Mouse (Mus musculus) intestine, embryonic 16.5 days (tissue): ENCODE results near the gene Fabp3. TPM values are rescaled to one million over a fixed set of nuclear protein-coding genes. Genes with fewer than 3 reads are reported as not detected.

Source experiments
- ATAC-seq: fragments of 200-750 bp; cut with Nextera tagmentation; 2 replicates; pipeline ENCODE4 v1.8.0; 2017; ENCODE audit warnings: moderate TSS enrichment, moderate library complexity
- H3K27ac ChIP-seq: fragments of 300-500 bp; sonication (generic); 2 replicates; pipeline ENCODE4 v1.5.1; 2014; ENCODE audit warnings: mild to moderate bottlenecking, low read length
- H3K27me3 ChIP-seq: fragments of 300-500 bp; sonication (generic); replicated peaks from 2 replicates; pipeline ENCODE4 v1.6.1; 2014; ENCODE audit warnings: low read length, control low read depth, mixed read lengths; ENCODE audit not compliant: control insufficient read depth, insufficient read depth
- H3K36me3 ChIP-seq: fragments of 300-500 bp; sonication (generic); 2 replicates; pipeline ENCODE4 v1.6.1; 2014; ENCODE audit warnings: low read length, control low read depth; ENCODE audit not compliant: control insufficient read depth, insufficient read depth
- H3K4me1 ChIP-seq: fragments of 300-500 bp; sonication (generic); 2 replicates; pipeline ENCODE4 v1.6.1; 2014; ENCODE audit warnings: low read length, control low read depth, mixed read lengths; ENCODE audit not compliant: control insufficient read depth, insufficient read depth
- H3K4me2 ChIP-seq: fragments of 300-500 bp; sonication (generic); 2 replicates; pipeline ENCODE4 v1.6.1; 2014; ENCODE audit warnings: low read depth, low read length, control low read depth
- H3K4me3 ChIP-seq: fragments of 300-500 bp; sonication (generic); 2 replicates; pipeline ENCODE4 v1.5.1; 2014; ENCODE audit warnings: mild to moderate bottlenecking, low read length
- H3K9ac ChIP-seq: fragments of 300-500 bp; sonication (generic); 2 replicates; pipeline ENCODE4 v1.6.1; 2014; ENCODE audit warnings: low read depth, low read length
- H3K9me3 ChIP-seq: fragments of 300-500 bp; sonication (generic); 2 replicates; pipeline ENCODE4 v1.6.1; 2016; ENCODE audit warnings: low read length, control low read depth; ENCODE audit not compliant: control insufficient read depth
- WGBS: fragments of 180-500 bp; shearing (Covaris S2); extraction: QIAGEN DNeasy Blood & Tissue Kit; methylation state at CpG from one replicate; pipeline ENCODE4 v1.1.7; 2014; 5-methylcytosine and 5-hydroxymethylcytosine counted together
- polyA plus RNA-seq: library from polyadenylated mRNA; unstranded; fragments of >200 nt; fragmentation: Nextera tagmentation; extraction: Ambion mirVana; gene quantifications from 2 replicates; pipeline ENCODE4 v1.2.1, GENCODE M21; 2015

Fabp3 gene
- polyA plus RNA-seq, 1 experiment from 2014 or later = 4.0 TPM

DNA sequence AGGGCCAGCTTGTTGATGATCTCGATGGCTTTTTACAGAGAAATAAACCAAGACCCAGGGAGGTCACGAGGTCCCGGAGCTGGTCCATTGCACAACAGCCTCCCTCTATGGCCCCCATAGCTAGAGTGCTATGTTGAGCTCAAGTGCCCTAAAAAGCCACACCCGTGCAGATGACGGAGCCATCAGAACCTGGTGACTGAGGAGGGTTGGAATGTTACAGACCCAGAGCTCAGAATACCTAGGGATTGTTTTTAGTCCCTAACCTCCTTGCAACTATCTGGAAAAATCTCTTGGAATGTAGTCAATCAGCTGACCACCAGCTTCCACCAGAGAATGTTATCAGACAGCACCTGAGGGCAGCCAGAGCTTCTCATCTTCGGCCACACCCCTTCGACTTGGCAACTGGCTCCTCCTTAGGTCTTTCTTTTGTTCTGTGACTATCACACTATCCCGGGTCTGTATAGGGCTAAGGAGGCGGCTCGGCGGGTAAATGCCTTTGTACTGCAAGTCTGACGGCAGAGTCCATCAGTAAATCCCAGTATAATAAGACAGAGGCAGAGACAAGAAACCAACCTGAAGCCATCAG is 6.0 kb upstream of the Fabp3 start:
- Histone ChIP-seq H3K36me3 (no peaks in the 10 kb centered on the region), H3K4me3 (no peak overlapping the region), H3K4me2 (no peak overlapping the region), H3K27me3 (0 out of 2 replicates have a peak, but pooled peaks cover under 1% of the 10 kb centered on the region), H3K9me3 (no peaks in the 10 kb centered on the region), H3K4me1 (peaks cover 4% of the 10 kb centered on the region; the same call in 1 of the 2 replicates), H3K9ac (no peak overlapping the region), H3K27ac (no peak overlapping the region)
- no peak for ATAC-seq
- 47% methylated on average over 12 of the region's 12 CpGs for WGBS

DNA sequence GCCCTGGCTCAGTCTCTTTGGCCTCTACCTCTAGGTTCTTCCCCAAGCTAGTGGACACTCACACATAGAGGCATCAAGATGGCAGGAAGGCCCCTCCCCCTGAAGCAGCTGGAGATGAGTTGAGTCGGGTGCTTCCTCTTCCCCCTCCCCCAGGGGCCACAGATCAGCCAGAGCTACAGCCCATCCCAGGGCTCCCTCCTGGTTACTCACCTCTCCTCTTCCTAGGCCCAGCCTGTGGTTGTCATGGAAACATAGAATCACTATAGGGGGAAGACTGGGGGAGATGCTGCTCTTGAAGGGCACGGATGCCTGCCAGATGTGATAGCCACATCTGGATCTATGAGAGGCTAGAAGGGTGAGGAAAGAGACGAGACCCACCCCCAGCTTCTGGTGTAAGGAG is 3.6 kb upstream of the Fabp3 start:
- Histone ChIP-seq H3K9me3 (no peaks in the 10 kb centered on the region), H3K4me2 (no peak overlapping the region), H3K36me3 (no peaks in the 10 kb centered on the region), H3K27me3 (peaks cover 13% of the 10 kb centered on the region), H3K9ac (no peak overlapping the region), H3K27ac (no peak overlapping the region), H3K4me3 (no peak overlapping the region), H3K4me1 (peaks cover 9% of the 10 kb centered on the region)
- no peak for ATAC-seq
- WGBS = 33% methylated on average over 3 of the region's 3 CpGs

DNA sequence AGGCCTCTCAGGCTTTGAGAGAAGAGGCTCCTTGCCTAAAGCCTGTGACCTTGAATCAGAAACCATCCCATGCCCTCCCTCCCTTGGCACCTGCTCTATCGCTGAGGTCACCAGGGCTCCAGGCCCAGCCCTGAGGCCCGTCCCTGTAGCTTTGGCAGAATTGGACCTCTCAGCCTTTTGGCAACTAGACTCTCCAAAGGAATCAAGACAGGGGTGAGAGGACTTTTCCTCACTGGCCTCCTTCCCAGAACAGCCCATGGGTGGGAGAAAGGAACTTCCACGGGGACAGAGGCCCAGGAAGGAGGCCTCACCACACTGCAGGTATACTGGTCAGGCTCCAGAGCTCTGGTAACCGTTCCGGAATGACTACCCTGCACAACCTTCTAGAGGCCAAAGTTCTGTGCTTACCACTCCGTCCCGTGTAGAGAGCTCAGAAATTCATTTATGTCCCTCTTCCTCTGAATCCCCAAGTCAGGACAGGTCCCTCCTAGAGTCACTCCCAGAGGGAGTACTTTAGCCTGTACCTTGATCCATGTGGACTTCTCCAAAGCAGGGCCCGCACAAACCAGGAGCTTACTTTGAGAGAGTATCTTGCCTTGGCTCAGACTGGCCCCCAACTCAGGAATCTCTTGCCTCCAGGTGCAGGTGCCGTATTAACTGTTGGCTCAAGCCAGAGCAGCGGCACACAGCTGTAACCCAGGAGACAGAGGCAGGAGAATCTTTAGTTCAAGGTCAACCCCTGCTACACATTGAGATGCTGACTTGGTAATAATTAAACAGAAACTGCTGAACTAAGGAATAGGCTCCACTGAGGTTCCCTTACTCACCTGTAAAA is 1.4 kb upstream of the Fabp3 start:
- no peaks in the 10 kb centered on the region for H3K36me3 ChIP-seq
- peak; percentile 24; the same call in 1 of the 2 replicates for ATAC-seq
- peaks cover 5% of the 10 kb centered on the region for H3K4me1 ChIP-seq
- H3K9ac ChIP-seq = no peak overlapping the region
- WGBS = 73% methylated on average over 10 of the region's 10 CpGs
- H3K4me2 ChIP-seq = peak overlapping the region; percentile 97
- H3K9me3 ChIP-seq = no peaks in the 10 kb centered on the region
- H3K27ac ChIP-seq = no peak overlapping the region
- H3K4me3 ChIP-seq = no peak overlapping the region
- H3K27me3 ChIP-seq = peaks cover 17% of the 10 kb centered on the region

DNA sequence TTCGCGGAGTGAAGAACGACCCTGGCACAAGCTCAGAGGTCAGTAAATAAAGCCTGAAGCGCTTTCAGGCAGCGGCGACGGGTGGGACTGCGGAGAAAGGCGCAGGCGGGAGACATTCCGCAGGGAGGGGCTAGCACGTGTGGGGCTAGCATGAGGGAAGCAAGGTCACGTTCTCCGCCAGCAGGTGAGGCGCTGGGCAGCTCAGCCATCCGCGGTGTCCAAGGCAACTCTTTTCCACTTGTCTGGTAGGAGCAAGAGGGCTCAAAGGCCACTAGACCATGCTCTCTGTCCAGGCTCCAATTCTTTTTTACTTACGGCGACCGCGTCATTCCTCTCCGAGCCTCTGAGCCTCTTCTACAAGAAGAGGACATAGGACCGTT is 554 bp upstream of the Fabp3 start:
- H3K4me3 ChIP-seq = peak overlapping the region; percentile 58
- ATAC-seq = peak; percentile 58
- H3K9ac ChIP-seq = peak overlapping the region; percentile 59
- no peaks in the 10 kb centered on the region for H3K36me3 ChIP-seq
- H3K27me3 ChIP-seq = peaks cover 17% of the 10 kb centered on the region
- H3K27ac ChIP-seq = no peak overlapping the region
- WGBS = under 1% methylated on average over 23 of the region's 23 CpGs
- H3K4me1 ChIP-seq = peaks cover 5% of the 10 kb centered on the region
- H3K4me2 ChIP-seq = peak overlapping the region; percentile 97
- no peaks in the 10 kb centered on the region for H3K9me3 ChIP-seq

DNA sequence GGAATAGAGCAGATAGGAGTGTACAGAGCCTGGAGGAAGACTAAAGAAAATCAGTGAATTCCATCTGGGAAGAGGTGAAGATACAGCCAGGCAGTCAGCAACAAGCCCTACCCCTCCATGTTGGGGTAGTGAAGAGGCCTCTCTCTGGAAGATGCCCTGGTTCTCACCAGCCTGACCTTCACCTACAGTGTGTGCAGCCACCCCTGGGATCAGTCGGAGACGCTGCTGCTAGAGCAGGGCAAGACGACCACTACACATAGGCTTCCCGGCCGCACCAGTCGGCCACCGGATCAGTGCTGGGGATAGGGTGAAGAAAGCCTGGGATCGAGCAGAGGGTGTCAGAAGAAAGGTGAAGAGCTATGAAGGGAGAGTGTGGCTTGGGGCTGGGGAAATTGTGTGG is 859 bp downstream of the Fabp3 start:
- H3K9ac ChIP-seq = no peak overlapping the region

DNA sequence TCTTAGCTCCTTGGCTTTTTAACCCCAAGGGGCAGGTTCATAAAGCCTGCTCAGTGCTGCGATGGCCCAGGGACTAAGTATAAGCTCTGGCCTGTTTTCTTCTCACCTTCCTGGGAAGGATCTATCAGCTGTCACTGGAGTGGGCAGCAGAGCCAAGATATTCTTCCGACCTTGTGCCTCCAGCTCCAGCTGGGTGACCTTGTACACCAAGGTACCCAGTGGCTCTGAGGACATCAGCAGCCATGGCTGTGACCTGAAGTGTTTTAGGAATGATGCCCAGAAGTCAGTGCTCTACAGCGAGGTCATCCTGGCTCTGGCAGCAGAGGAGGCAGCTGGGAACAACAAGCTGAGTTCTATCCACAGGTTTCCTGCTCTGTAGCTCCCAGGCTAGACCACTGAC is 4.1 kb downstream of the Fabp3 start:
- Histone ChIP-seq H3K9ac (no peak overlapping the region), H3K36me3 (no peaks in the 10 kb centered on the region), H3K4me1 (peaks cover 7% of the 10 kb centered on the region), H3K27me3 (peaks cover 15% of the 10 kb centered on the region), H3K4me2 (no peak overlapping the region), H3K4me3 (no peak overlapping the region), H3K9me3 (no peaks in the 10 kb centered on the region), H3K27ac (no peak overlapping the region)
- WGBS = 81% methylated on average over 3 of the region's 3 CpGs
- no peak for ATAC-seq

More for the DNA sequence above, 859 bp downstream of the Fabp3 start:
- no peak for ATAC-seq
- WGBS = 53% methylated on average over 8 of the region's 8 CpGs
- H3K4me2 ChIP-seq = no peak overlapping the region
- no peaks in the 10 kb centered on the region for H3K36me3 ChIP-seq
- H3K4me3 ChIP-seq = no peak overlapping the region
- H3K9me3 ChIP-seq = no peaks in the 10 kb centered on the region
- H3K4me1 ChIP-seq = peaks cover 5% of the 10 kb centered on the region
- no peak overlapping the region for H3K27ac ChIP-seq
- H3K27me3 ChIP-seq = peaks cover 17% of the 10 kb centered on the region

DNA sequence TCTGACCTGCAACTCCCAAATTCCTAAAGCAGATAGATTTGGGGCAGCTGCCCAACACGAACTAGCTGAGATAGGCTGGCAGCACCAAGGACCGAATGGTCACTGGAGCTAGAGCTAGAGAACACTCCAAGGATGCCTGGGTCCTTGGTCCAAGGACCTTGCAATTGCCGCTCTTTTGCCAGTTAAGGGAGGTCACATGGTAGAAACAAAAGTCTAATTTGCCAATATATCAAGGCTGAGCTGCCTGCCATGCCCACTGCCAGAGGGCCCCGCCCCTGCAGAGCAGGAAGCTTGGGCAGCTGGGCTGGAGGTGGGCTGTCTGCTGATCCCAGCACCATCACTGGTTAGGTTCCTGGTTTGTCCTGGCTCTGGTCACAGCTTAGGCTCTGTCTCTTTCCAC is 5.2 kb downstream of the Fabp3 start:
- WGBS = 87% methylated on average over 4 of the region's 4 CpGs
- Histone ChIP-seq H3K27ac (no peak overlapping the region), H3K9me3 (no peaks in the 10 kb centered on the region), H3K36me3 (no peaks in the 10 kb centered on the region), H3K4me2 (no peak overlapping the region), H3K27me3 (peaks cover 10% of the 10 kb centered on the region), H3K4me1 (peaks cover 5% of the 10 kb centered on the region; the same call in 1 of the 2 replicates), H3K9ac (no peak overlapping the region), H3K4me3 (no peak overlapping the region)
- no peak for ATAC-seq

DNA sequence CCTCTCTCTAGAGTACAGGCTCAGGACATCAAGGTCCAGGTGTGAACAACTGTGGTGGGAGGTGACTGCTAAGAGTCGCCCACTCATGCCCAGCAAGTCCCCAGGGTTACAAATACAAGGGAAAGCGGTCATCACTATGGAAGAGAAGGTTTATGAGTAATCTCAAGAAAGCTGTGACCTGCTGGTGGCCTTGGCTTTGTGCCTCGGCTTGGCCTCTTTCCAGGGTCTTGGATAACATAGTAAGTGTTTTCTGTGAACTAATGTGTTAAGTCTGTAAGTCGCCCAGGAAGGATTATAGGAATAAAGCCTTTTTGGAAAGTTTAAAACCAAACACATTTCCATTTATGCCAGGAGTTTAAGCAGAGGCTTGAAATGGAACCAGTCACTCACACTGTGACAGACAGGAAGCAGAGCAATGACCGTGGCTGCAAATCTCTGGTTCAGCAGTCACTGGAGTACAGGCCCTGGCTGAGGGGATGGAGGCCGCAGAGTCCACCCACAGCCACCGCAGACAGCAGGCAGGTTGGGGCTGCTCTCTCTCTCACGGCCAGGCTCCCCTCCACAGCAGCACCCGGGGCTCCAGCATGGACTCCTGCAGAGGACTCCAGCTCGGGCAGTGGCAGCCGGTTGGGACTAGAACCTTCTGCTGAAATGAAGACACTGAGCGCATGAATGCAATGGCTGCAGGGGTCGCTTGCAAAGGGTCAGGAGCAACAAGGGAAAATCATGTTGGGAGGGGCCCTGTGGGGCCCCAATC is 7.6 kb downstream of the Fabp3 start:
- Histone ChIP-seq H3K9me3 (no peaks in the 10 kb centered on the region), H3K9ac (no peak overlapping the region), H3K27ac (no peak overlapping the region), H3K27me3 (no peaks in the 10 kb centered on the region), H3K4me3 (no peak overlapping the region), H3K4me2 (no peak overlapping the region), H3K36me3 (peaks cover 2% of the 10 kb centered on the region; the same call in 1 of the 2 replicates), H3K4me1 (peaks cover 3% of the 10 kb centered on the region; the same call in 1 of the 2 replicates)
- ATAC-seq = no peak
- 71% methylated on average over 13 of the region's 13 CpGs for WGBS

DNA sequence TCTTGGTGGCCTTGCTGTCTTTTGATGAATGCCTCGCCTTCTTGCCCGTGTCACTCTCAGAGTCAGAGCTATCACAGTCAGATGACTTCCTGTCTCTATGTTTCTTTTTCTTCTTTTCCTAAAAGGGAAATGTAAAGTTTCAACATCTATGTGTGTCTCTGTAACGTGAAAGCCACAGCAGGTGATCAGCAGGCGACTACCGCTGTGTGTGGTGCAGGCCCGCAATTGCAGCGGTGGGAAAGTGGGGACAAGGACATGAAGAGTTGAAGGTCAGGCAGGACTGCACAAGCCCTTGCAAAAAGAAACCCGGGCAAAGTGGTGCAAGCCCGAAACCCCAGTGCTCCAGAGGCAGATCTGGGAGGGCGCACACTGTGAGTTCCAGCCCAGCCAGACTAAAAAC is 8.3 kb downstream of the Fabp3 start:
- Histone ChIP-seq H3K27ac (no peak overlapping the region), H3K4me3 (no peak overlapping the region), H3K27me3 (no peaks in the 10 kb centered on the region), H3K4me1 (peaks cover 3% of the 10 kb centered on the region; the same call in 1 of the 2 replicates), H3K36me3 (peaks cover 2% of the 10 kb centered on the region; the same call in 1 of the 2 replicates), H3K9ac (no peak overlapping the region), H3K9me3 (no peaks in the 10 kb centered on the region), H3K4me2 (no peak overlapping the region)
- WGBS = 87% methylated on average over 10 of the region's 10 CpGs
- ATAC-seq = no peak
